Mouse (Mus musculus) heart, postnatal 0 days (tissue): ENCODE measurements around the gene Gcgr.

Experiments used
- CTCF ChIP-seq: IDR thresholded peaks from 2 replicates; pipeline ENCODE4 v1.5.1; 2016; ENCODE audit warnings: antibody characterized with exemption, control low read depth, low read depth
- EP300 ChIP-seq: IDR thresholded peaks from 2 replicates; pipeline ENCODE4 v1.6.1; 2016; ENCODE audit warnings: antibody characterized with exemption, low read depth

GRCm38 (mm10) chr11:120488516-120488915 lies 42.0 kb upstream of the Gcgr start:
- TF ChIP-seq CTCF (no peak), EP300 (no peak)
